Mouse (Mus musculus) small intestine, adult 2 months (tissue): ENCODE measurements around the gene Inpp5k. TPM values are rescaled to one million over a fixed set of nuclear protein-coding genes. Genes with fewer than 3 reads are reported as not detected.

Experiments used
- H3K27ac ChIP-seq: fragments of 200-500 bp; 2 replicates; pipeline ENCODE4 v1.5.1; 2012; ENCODE audit warnings: low read depth, low read length, control low read depth, inconsistent platforms; ENCODE audit not compliant: insufficient read depth
- H3K27me3 ChIP-seq: fragments of 200-500 bp; 2 replicates; pipeline ENCODE4 v1.6.1; 2012; ENCODE audit warnings: mild to moderate bottlenecking, moderate library complexity, low read length, inconsistent platforms; ENCODE audit not compliant: control insufficient read depth, insufficient read depth
- H3K36me3 ChIP-seq: fragments of 200-500 bp; 2 replicates; pipeline ENCODE4 v1.6.1; 2012; ENCODE audit warnings: mild to moderate bottlenecking, low read length, control low read depth, inconsistent platforms; ENCODE audit not compliant: control insufficient read depth, insufficient read depth
- H3K4me1 ChIP-seq: fragments of 200-500 bp; 2 replicates; pipeline ENCODE4 v1.6.1; 2012; ENCODE audit warnings: low read length, inconsistent platforms, mixed read lengths; ENCODE audit not compliant: control insufficient read depth, insufficient read depth, insufficient read length
- H3K4me3 ChIP-seq: fragments of 200-500 bp; 2 replicates; pipeline ENCODE4 v1.5.1; 2012; ENCODE audit warnings: low read depth, mild to moderate bottlenecking, control low read depth, inconsistent platforms, low read length, moderate library complexity
- CTCF ChIP-seq: fragments of 200-500 bp; IDR thresholded peaks from 2 replicates; pipeline ENCODE4 v1.5.1; 2012; ENCODE audit warnings: low read depth, mild to moderate bottlenecking, control low read depth, inconsistent platforms, low read length, moderate library complexity, mixed read lengths; ENCODE audit not compliant: insufficient replicate concordance, insufficient read length; ENCODE audit errors: extremely low read depth
- POLR2A ChIP-seq: fragments of 200-500 bp; IDR thresholded peaks from 2 replicates; pipeline ENCODE4 v1.6.1; 2012; ENCODE audit warnings: low read depth, mild to moderate bottlenecking, control low read depth, inconsistent platforms, low read length, moderate library complexity
- WGBS: fragments of 180-500 bp; shearing (Covaris S2); methylation state at CpG from one replicate; pipeline ENCODE4 v1.1.7; 2018; 5-methylcytosine and 5-hydroxymethylcytosine counted together
- polyA plus RNA-seq: library from polyadenylated mRNA; depleted of rRNA; stranded (reverse); fragments of >200 nt; gene quantifications from 2 replicates; pipeline ENCODE4 v1.2.3, GENCODE M21; 2012

Inpp5k gene
- polyA plus RNA-seq, 1 experiment, result 35.3 TPM

DNA sequence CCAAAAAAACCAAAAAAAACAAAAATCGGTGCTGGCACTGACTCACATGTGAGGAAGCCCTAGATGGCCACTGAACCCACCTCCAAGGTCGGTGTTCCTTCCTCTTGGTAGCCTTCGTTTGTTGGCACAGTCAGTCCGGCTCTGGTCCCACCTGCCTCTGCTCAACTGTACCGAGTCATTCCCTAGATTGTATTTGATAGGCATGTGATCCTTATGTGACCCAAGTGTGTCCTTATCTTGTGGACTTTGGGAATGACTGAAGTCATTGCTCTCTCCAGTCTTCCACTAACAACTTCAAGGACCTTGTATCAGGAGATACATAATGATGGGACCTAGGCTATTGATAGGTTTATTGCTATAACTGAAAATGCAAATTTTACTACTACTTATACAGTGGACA, 26.0 kb upstream of the Inpp5k start:
- WGBS, result 24% methylated on average over 5 of the region's 5 CpGs
- no peak overlapping the region for H3K4me3 ChIP-seq
- peaks cover 77% of the 10 kb centered on the region for H3K36me3 ChIP-seq
- H3K27ac ChIP-seq, result peak overlapping the region; percentile 95
- H3K27me3 ChIP-seq, result no peaks in the 10 kb centered on the region
- H3K4me1 ChIP-seq, result peaks cover 14% of the 10 kb centered on the region
- TF ChIP-seq POLR2A, result no peak
- TF ChIP-seq CTCF, result no peak

DNA sequence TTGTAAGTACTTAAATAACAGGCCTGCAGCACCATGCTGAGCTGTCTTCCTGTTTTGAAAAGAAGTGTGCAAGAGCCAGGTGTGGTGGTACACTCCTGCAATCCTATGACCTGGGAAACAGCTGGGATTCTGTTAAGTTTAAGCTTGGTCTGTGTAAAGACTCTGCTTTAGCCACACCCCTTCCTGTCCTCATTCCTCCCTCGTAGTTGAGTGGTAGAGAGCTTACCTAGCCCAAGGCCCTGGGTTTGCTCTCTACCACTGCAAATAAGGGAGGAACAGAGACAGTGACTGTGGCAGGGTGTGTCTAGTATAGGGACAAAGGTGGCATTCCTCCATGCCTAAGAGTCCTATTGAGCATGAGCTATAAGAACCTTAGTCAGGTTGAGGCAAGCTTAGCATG, 25.5 kb upstream of the Inpp5k start:
- Histone ChIP-seq H3K4me1 (peaks cover 14% of the 10 kb centered on the region), H3K4me3 (no peak overlapping the region), H3K27ac (peak overlapping the region; percentile 95), H3K27me3 (no peaks in the 10 kb centered on the region), H3K36me3 (peaks cover 78% of the 10 kb centered on the region)
- no peak for TF ChIP-seq POLR2A
- no peak for TF ChIP-seq CTCF
- WGBS, result 9% methylated on average over 1 of the region's 1 CpGs

DNA sequence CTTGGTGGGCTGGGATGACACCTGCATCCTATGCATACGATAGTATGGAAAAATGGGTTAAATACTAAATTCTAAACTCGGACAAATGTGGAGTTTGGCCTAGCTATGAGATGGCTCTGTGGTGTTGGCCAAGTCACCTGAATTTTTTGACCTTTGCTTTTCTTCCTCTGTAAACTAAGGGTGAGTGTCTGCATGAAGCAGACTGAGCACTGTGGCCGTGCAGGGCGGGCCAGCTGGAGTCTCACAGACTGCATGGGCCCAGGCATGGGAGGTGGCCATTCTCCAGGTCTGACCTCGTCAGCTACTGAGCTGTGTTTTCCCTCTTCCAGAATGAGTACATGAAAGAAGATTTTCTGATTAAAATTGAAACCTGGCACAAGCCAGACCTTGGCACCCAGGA, 22.0 kb upstream of the Inpp5k start:
- no peak overlapping the region for H3K4me3 ChIP-seq
- H3K36me3 ChIP-seq, result peaks cover 77% of the 10 kb centered on the region
- peaks cover 12% of the 10 kb centered on the region; the same call in 1 of the 2 replicates for H3K4me1 ChIP-seq
- no peaks in the 10 kb centered on the region for H3K27me3 ChIP-seq
- 86% methylated on average over 5 of the region's 5 CpGs for WGBS
- TF ChIP-seq POLR2A, result no peak
- no peak for TF ChIP-seq CTCF
- no peak overlapping the region for H3K27ac ChIP-seq

DNA sequence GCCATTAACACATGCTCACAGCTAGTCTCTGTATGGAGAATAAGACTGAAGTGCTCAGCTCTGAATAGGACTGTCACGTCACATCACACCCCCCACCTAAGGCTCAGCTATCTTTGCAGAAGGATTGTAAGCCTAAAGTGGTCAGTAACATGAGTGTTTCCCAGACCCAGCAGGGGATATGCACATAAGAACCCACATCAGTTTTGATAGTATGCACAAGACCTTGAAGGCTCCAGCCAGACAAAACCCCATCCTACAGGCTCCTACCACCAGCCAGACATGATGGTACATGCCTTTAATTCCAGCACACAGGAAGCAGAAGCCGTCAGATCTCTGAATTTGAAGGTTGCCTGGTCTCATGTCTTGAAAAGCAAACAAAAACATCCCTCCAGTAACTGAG, 20.8 kb upstream of the Inpp5k start:
- Histone ChIP-seq H3K36me3 (peaks cover 78% of the 10 kb centered on the region), H3K27me3 (no peaks in the 10 kb centered on the region), H3K4me1 (peaks cover 10% of the 10 kb centered on the region), H3K4me3 (no peak overlapping the region), H3K27ac (no peak overlapping the region)
- TF ChIP-seq CTCF (no peak), POLR2A (no peak)
- WGBS, result 94% methylated on average over 2 of the region's 2 CpGs

DNA sequence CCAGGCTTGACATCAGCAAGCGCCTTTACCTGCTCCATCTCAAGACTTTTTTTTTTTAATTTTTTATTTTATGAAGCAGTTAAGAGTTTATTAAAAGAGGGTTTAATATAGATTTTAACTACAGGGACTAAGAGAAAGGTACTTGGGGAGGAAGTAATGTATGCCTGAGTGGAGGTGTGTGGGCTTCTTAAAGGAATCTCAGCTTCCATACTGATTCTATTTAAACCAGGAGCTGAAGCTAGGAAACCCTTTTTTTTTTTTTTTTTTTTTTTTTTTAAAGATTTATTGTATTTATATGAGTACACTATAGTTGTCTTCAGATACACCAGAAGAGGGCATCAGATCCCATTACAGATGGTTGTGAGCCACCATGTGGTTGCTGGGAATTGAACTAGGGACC, 16.0 kb upstream of the Inpp5k start:
- no peaks in the 10 kb centered on the region; the same call in 1 of the 2 replicates for H3K4me1 ChIP-seq
- H3K4me3 ChIP-seq, result no peak overlapping the region
- TF ChIP-seq CTCF, result no peak
- no peak for TF ChIP-seq POLR2A
- no peaks in the 10 kb centered on the region for H3K27me3 ChIP-seq
- 98% methylated on average over 1 of the region's 1 CpGs for WGBS
- H3K36me3 ChIP-seq, result peaks cover 72% of the 10 kb centered on the region
- no peak overlapping the region for H3K27ac ChIP-seq

DNA sequence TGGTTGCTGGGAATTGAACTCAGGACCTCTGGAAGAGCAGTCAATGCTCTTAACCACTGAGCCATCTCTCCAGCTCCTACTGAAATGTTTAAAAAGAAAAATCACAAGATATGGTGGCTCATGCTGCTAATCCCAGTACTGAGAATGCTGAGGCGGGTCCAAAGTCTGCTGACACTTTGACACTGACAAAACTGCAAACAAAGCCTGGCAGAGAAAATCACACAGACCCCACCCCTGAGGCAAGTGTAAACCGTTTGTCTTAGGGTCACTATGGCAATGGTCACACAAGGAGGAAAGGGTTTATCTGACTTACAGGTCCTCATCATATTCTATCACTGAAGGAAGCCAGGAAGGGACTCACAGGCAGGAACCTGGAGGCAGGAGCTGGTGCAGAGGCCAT, 15.2 kb upstream of the Inpp5k start:
- no peaks in the 10 kb centered on the region; the same call in 1 of the 2 replicates for H3K4me1 ChIP-seq
- no peaks in the 10 kb centered on the region for H3K27me3 ChIP-seq
- H3K27ac ChIP-seq, result no peak overlapping the region
- 61% methylated on average over 2 of the region's 2 CpGs for WGBS
- H3K4me3 ChIP-seq, result no peak overlapping the region
- peaks cover 72% of the 10 kb centered on the region for H3K36me3 ChIP-seq
- TF ChIP-seq POLR2A (no peak), CTCF (no peak)

DNA sequence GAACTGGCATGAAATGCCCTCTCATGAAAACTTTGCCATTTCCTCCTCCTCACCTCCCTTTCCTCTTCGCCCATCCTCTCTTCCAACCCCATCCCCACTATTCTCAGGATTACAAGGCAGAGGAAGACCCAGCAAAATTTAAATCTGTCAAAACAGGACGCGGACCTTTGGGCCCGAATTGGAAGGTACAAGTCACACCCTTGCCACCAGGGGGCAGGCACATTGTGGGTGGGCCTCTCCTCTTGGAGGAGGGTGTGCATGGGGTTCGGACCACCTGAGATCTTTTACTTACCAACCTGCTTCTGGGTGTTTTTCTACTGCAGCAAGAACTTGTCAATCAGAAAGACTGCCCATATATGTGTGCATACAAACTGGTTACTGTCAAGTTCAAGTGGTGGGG, 11.7 kb upstream of the Inpp5k start:
- Histone ChIP-seq H3K27ac (no peak overlapping the region), H3K27me3 (no peaks in the 10 kb centered on the region), H3K4me3 (no peak overlapping the region), H3K36me3 (peaks cover 72% of the 10 kb centered on the region), H3K4me1 (no peaks in the 10 kb centered on the region; the same call in 1 of the 2 replicates)
- TF ChIP-seq POLR2A (no peak), CTCF (peak; percentile 26; the same call in 1 of the 2 replicates)
- 84% methylated on average over 5 of the region's 5 CpGs for WGBS
